Mouse (Mus musculus) midbrain, embryonic 11.5 days (tissue): ENCODE measurements at regions not wholly inside any gene's neighbourhood (a gene's known extent, or its start where the extent isn't known, plus 50 kb on each side); places are given as distances from the start of the nearest gene placed in this dataset.
"Not testable (repeated sequence)": the region's sequence is repeated elsewhere in the genome, so short reads cannot be mapped to it uniquely, and the experiment has no call there.

Experiments
- ATAC-seq: fragments of 200-750 bp; cut with Nextera tagmentation; 2 replicates; pipeline ENCODE4 v1.8.0; 2017; ENCODE audit warnings: moderate TSS enrichment, moderate library complexity; ENCODE audit not compliant: low FRiP score
- DNase-seq: peaks from one replicate; pipeline ENCODE4 v3.0.0; 2015; ENCODE audit warnings: low spot score; ENCODE audit errors: missing footprints
- H3K27ac ChIP-seq: fragments of 300-500 bp; sonication (generic); 2 replicates; pipeline ENCODE4 v1.5.1; 2014; ENCODE audit warnings: low read depth, low read length
- H3K27me3 ChIP-seq: fragments of 300-500 bp; sonication (generic); 2 replicates; pipeline ENCODE4 v1.6.1; 2014; ENCODE audit warnings: mild to moderate bottlenecking, low read length, moderate library complexity, mixed read lengths; ENCODE audit not compliant: control insufficient read depth, insufficient read depth
- H3K36me3 ChIP-seq: fragments of 300-500 bp; sonication (generic); 2 replicates; pipeline ENCODE4 v1.6.1; 2014; ENCODE audit warnings: mild to moderate bottlenecking, low read length, moderate library complexity, mixed read lengths; ENCODE audit not compliant: control insufficient read depth, insufficient read depth
- H3K4me1 ChIP-seq: fragments of 300-500 bp; sonication (generic); 2 replicates; pipeline ENCODE4 v1.6.1; 2014; ENCODE audit warnings: low read length; ENCODE audit not compliant: control insufficient read depth, insufficient read depth
- H3K4me2 ChIP-seq: fragments of 300-500 bp; sonication (generic); 2 replicates; pipeline ENCODE4 v1.6.1; 2014; ENCODE audit warnings: mild to moderate bottlenecking, moderate library complexity
- H3K4me3 ChIP-seq: fragments of 300-500 bp; sonication (generic); 2 replicates; pipeline ENCODE4 v1.5.1; 2014; ENCODE audit warnings: low read depth, low read length
- H3K9ac ChIP-seq: fragments of 300-500 bp; sonication (generic); 2 replicates; pipeline ENCODE4 v1.6.1; 2014; ENCODE audit warnings: low read length
- H3K9me3 ChIP-seq: fragments of 300-500 bp; sonication (generic); 2 replicates; pipeline ENCODE4 v1.6.1; 2016; ENCODE audit warnings: low read length; ENCODE audit not compliant: control insufficient read depth
- WGBS: fragments of 180-500 bp; shearing (Covaris S2); extraction: QIAGEN DNeasy Blood & Tissue Kit; methylation state at CpG from one replicate; pipeline ENCODE4 v1.1.7; 2014; 5-methylcytosine and 5-hydroxymethylcytosine counted together

DNA sequence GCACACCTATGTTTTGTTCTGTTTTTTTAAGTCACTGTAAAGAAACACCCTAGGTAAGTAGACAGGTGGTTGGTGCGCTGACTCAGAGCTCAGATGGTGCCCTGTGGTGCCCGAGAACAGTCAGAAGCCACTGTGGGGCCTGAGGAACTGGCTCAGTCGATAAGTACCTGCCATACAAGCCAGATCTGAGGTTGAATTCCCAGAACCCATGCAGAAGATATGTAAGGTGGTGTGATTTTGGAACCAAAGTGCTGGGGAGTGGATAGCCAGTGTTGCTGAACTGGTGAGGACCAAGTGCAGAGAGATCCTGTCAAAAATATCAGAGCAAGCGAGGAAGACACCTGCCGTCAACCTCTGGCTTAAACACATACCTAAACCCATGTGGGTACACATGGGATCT lies 65.4 kb downstream of the Chst1 start:
- no peak overlapping the region for H3K4me3 ChIP-seq
- H3K9me3 ChIP-seq, result no peaks in the 10 kb centered on the region
- 82% methylated on average over 5 of the region's 5 CpGs for WGBS
- H3K27ac ChIP-seq, result no peak overlapping the region
- no peak for ATAC-seq
- no peak overlapping the region for H3K4me2 ChIP-seq
- no peaks in the 10 kb centered on the region; the same call in 1 of the 2 replicates for H3K27me3 ChIP-seq
- H3K9ac ChIP-seq, result no peak overlapping the region
- H3K36me3 ChIP-seq, result no peaks in the 10 kb centered on the region
- DNase-seq, result peak; percentile 21
- H3K4me1 ChIP-seq, result no peaks in the 10 kb centered on the region; the same call in 1 of the 2 replicates

DNA sequence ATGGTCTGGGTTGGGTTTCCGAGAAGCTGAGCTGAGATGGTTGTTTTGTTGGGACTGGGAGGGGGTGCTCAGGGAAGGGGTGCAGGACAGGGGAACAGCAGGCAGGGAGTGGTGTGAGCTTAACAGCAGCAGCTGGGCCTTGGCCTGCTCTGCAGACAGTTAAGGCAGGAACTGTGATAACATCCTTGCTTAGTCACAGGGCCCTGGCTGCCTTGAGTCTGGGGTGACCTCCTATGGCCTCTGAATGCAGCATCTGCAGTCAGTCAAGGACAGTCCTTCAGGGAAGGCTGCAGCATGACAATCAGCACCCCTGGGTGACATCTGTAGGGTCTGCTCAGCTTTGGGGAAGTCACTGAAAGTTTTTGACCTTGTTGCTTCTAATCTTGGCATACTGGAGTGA lies 67.7 kb downstream of the Chst1 start:
- Histone ChIP-seq H3K9ac (no peak overlapping the region), H3K4me2 (no peak overlapping the region), H3K4me1 (no peaks in the 10 kb centered on the region; the same call in 1 of the 2 replicates), H3K27me3 (no peaks in the 10 kb centered on the region; the same call in 1 of the 2 replicates), H3K36me3 (no peaks in the 10 kb centered on the region), H3K27ac (no peak overlapping the region), H3K9me3 (no peaks in the 10 kb centered on the region), H3K4me3 (no peak overlapping the region)
- peak; percentile 23 for DNase-seq
- WGBS, result 69% methylated on average over 1 of the region's 1 CpGs
- no peak for ATAC-seq

DNA sequence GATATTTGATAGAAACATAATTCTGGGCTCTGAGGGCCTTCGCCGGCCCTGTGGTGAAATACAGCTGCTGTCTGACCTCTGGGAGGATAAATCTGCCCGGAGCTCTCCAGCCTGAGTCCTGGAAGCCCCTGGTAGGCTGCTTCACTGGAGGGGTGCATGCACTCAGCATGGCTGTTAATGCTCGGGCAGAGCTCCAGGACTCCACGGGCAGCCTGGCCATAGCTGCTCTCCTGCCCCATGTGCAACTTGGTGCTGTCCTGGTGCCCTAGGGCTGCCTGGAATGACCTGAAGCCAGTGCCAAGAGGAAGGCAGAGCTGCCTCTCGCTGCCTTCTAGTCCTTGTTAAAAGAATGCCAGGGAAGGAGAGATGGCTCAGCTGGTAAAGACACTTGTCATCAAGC lies 68.2 kb downstream of the Chst1 start:
- Histone ChIP-seq H3K27me3 (no peaks in the 10 kb centered on the region; the same call in 1 of the 2 replicates), H3K9me3 (no peaks in the 10 kb centered on the region), H3K36me3 (no peaks in the 10 kb centered on the region), H3K27ac (no peak overlapping the region), H3K9ac (no peak overlapping the region), H3K4me3 (no peak overlapping the region), H3K4me2 (no peak overlapping the region), H3K4me1 (no peaks in the 10 kb centered on the region; the same call in 1 of the 2 replicates)
- ATAC-seq (no peak), DNase-seq (peak; percentile 68)
- WGBS, result 68% methylated on average over 6 of the region's 6 CpGs

DNA sequence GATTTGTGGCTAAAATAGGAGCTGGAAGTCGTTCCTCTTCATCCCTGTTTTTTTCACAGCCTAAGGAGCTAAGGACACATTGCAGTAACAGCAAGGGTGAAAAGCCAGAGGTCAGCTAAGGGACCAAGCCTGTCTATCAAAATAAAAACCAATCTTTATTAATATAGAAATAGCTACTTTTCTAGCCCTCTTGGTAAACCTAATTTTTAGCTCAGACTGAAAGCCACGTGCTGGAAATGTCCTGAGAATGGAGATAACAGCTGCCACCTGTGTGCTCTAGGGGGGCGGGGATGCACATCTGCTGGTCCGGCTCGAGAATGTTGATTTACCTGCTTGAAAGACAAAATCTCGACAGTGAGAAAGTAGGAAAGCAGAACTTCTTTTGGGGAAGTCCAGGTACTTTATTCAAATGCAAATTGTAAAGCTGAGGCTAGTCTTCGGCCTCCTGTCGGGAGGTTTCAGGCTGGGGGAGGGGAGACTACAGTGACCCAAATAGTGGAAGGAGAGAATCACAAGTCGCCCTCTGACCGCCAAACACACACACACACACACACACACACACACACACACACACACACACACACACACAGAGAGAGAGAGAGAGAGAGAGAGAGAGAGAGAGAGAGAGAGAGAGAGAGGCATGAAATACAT lies 70.0 kb downstream of the Chst1 start:
- not testable (repeated sequence) for H3K9ac ChIP-seq, H3K36me3 ChIP-seq, H3K4me3 ChIP-seq, ATAC-seq, H3K4me1 ChIP-seq, H3K27me3 ChIP-seq, H3K27ac ChIP-seq, H3K9me3 ChIP-seq, H3K4me2 ChIP-seq, DNase-seq
- WGBS, result 22% methylated on average over 9 of the region's 10 CpGs

DNA sequence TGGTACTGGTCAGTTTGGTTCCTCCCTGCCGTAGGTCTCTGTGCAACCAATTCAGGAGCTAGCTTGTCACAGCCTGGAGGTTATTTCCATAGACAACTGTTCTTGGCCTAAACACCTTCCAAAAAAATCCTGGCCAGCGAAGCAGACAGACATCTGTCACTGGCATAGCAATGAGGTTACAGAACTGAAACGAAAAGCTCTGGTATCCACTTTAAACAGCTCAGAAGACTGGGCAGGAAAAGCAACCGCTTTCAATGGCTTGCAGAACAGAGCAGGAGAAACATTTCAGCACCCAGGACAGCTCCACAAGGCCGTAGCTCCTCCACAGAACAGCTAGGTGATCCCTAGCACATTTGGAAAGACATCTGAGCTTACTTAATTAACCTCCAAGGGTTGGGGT lies 72.1 kb downstream of the Chst1 start:
- peak; percentile 90 for DNase-seq
- no peaks in the 10 kb centered on the region for H3K9me3 ChIP-seq
- no peak overlapping the region for H3K4me3 ChIP-seq
- H3K4me1 ChIP-seq, result no peaks in the 10 kb centered on the region
- H3K4me2 ChIP-seq, result no peak overlapping the region
- H3K27ac ChIP-seq, result no peak overlapping the region
- H3K36me3 ChIP-seq, result no peaks in the 10 kb centered on the region
- no peak for ATAC-seq
- H3K27me3 ChIP-seq, result no peaks in the 10 kb centered on the region
- no peak overlapping the region for H3K9ac ChIP-seq
- 46% methylated on average over 5 of the region's 5 CpGs for WGBS

DNA sequence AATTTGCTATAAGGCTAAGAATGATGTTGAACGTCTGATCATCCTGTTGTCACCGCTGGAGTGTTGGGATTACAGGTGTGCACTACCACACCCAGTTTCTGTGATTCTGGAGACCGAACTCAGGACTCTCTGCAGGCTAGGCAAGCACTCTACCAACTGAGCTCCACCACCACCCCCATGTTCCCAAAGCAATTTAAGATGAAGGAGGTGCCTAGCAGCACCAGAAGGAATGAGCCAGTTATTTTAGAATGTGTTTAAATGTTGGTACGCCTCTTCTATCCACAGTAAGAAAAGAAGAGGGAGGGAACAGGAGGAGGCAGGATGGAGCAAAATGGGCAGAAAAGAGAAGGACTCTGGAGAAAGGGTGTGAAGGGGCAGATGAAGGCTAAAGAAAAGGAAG lies 72.6 kb downstream of the Chst1 start:
- no peak overlapping the region for H3K9ac ChIP-seq
- 75% methylated on average over 4 of the region's 4 CpGs for WGBS
- H3K4me3 ChIP-seq, result no peak overlapping the region
- H3K4me1 ChIP-seq, result no peaks in the 10 kb centered on the region
- no peaks in the 10 kb centered on the region for H3K27me3 ChIP-seq
- H3K36me3 ChIP-seq, result no peaks in the 10 kb centered on the region
- no peak overlapping the region for H3K4me2 ChIP-seq
- DNase-seq (no peak), ATAC-seq (no peak)
- H3K27ac ChIP-seq, result no peak overlapping the region
- H3K9me3 ChIP-seq, result no peaks in the 10 kb centered on the region

DNA sequence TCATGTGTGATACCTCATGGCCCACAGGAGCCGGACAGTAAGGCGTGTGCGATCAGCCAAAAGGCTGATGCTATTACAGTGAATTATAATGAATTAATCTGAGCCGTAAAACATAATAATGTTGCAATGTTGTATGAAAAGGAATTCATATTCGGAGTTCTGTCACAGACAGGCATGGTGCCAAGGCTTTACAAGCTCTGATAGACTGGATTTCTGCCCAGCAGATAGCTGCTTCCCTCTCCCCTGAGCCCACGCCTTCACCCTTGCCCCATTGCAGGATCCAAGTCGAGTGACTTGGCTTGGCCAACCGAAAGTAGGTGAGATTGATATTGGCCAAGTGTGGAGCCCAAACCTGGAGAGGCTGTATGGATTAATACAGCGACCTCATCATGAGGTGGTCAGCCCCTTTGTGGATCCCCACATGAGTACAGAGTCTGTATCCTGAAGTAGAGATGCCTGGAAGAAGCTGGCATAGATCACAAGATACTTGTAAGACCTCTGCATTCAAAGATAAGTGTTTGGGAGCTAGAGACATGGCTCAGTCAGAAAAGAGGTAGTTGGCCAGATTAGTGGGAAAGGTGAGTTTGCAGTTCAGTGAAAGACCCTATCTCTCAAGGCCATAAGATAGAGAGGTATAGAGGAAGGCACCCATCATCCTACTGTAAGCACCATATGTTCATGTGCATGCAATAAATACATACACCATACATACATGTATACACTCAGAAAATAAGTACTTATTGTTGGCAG lies 73.7 kb downstream of the Chst1 start:
- no peaks in the 10 kb centered on the region for H3K4me1 ChIP-seq
- 87% methylated on average over 9 of the region's 9 CpGs for WGBS
- ATAC-seq (no peak), DNase-seq (no peak)
- no peaks in the 10 kb centered on the region for H3K9me3 ChIP-seq
- H3K9ac ChIP-seq, result no peak overlapping the region
- no peak overlapping the region for H3K27ac ChIP-seq
- H3K27me3 ChIP-seq, result no peaks in the 10 kb centered on the region
- no peak overlapping the region for H3K4me3 ChIP-seq
- no peak overlapping the region for H3K4me2 ChIP-seq
- H3K36me3 ChIP-seq, result no peaks in the 10 kb centered on the region

DNA sequence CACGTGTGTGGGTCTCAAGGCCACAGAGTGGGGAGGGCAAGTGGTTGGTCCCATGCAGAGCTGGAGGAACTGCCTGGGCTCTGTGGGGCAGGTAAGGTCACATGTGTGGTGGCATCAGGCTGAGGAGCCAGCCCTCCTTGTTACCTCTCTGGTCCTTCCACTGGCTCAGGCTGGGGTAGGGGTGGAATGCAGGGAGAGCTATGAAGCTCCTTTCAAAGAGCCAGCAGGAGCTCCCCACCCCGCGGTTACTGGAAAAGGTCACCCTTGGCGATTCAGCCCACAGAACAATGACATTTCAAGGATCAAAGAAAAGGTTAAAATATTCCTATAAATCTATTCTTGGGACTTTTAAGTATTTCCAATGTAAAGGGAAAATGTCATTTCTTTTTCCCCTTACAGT lies 74.4 kb downstream of the Chst1 start:
- ATAC-seq, result no peak
- no peak for DNase-seq
- no peaks in the 10 kb centered on the region for H3K27me3 ChIP-seq
- H3K27ac ChIP-seq, result no peak overlapping the region
- no peak overlapping the region for H3K4me2 ChIP-seq
- H3K4me1 ChIP-seq, result no peaks in the 10 kb centered on the region
- no peaks in the 10 kb centered on the region for H3K9me3 ChIP-seq
- H3K9ac ChIP-seq, result no peak overlapping the region
- WGBS, result 15% methylated on average over 4 of the region's 4 CpGs
- H3K4me3 ChIP-seq, result no peak overlapping the region
- H3K36me3 ChIP-seq, result no peaks in the 10 kb centered on the region

DNA sequence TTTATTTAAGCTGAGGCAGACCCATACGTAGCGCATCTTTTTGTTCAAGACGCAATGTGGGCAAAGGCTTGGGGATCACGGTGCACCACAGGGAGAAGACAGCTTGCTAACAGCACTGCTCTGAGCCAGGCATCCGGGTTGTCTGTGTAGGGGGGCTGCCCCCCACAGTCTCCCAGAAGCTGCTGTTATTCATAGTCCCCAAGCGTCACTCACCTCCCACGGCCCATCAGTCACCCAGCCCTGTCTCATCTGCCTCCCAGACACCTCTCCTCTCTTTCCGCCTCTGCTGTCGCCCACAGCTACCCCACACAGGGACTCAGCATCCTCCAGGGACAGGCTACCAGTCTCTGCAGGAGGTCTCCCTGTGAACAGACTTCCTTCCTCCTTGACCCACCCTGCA lies 75.7 kb downstream of the Chst1 start:
- WGBS, result 60% methylated on average over 9 of the region's 9 CpGs
- Histone ChIP-seq H3K27me3 (no peaks in the 10 kb centered on the region), H3K4me2 (no peak overlapping the region), H3K9me3 (no peaks in the 10 kb centered on the region), H3K4me1 (no peaks in the 10 kb centered on the region), H3K27ac (no peak overlapping the region), H3K9ac (no peak overlapping the region), H3K4me3 (no peak overlapping the region), H3K36me3 (no peaks in the 10 kb centered on the region)
- DNase-seq, result no peak
- ATAC-seq, result no peak
